ENCODE assay signal across 22 mouse cellular contexts in genomic region chr5:7961113-7961512, GRCm38 (mm10). TPM values are rescaled to one million over a fixed set of nuclear protein-coding genes. Genes with fewer than 3 reads are reported as not detected.
"Had no signal": no experiment of that assay in that cellular context is flagged by ENCODE, and none has a peak within 500 bp of the region (broad histone marks: within the 10 kb centered on the region; RNA-seq: fewer than 3 reads in every experiment).

No protein-coding gene starts in this region.

- H3K9ac ChIP-seq: hindbrain, embryonic 15.5 days; limb, embryonic 12.5 days; liver, embryonic 14.5 days had no signal

- ATAC-seq: hindbrain, postnatal 0 days had no signal

- H3K36me3 ChIP-seq: heart, embryonic 10.5 days; heart, embryonic 12.5 days; hindbrain, embryonic 13.5 days; hindbrain, embryonic 15.5 days; kidney, embryonic 15.5 days; limb, embryonic 10.5 days; limb, embryonic 12.5 days had no signal

- H3K27ac ChIP-seq: hindbrain, embryonic 13.5 days; hindbrain, embryonic 15.5 days; hindbrain, postnatal 0 days; kidney, embryonic 15.5 days; kidney, postnatal 0 days; left cerebral cortex, adult 2 months; limb, embryonic 10.5 days; limb, embryonic 12.5 days; liver, embryonic 14.5 days had no signal

- DNase-seq: gastrocnemius, postnatal 14 days; gastrocnemius, postnatal 36 days; heart, adult 11 months; heart, postnatal 14 days; heart, postnatal 36 days; kidney, adult 11 months; kidney, adult 2 months; kidney, adult 9 months; kidney, postnatal 14 days; kidney, postnatal 36 days had no signal

- H3K4me3 ChIP-seq: left cerebral cortex, adult 2 months had no signal

- H3K4me1 ChIP-seq: heart, embryonic 12.5 days had no signal

- H3K27me3 ChIP-seq: heart, embryonic 12.5 days; hindbrain, embryonic 15.5 days; kidney, embryonic 15.5 days had no signal

- H3K9me3 ChIP-seq: heart, embryonic 10.5 days; heart, embryonic 12.5 days; hindbrain, embryonic 13.5 days; hindbrain, embryonic 15.5 days; kidney, embryonic 15.5 days; limb, embryonic 10.5 days; limb, embryonic 12.5 days had no signal

RNA-seq across cellular contexts. Expression of gene Steap4, which starts 0.9 kb away (rescaled TPM):
- total RNA-seq: hematopoietic stem cell, adult 5-6 weeks had no signal
